Mouse (Mus musculus) limb, embryonic 13.5 days (tissue): ENCODE data around the gene Chst14. TPM values are rescaled to one million over a fixed set of nuclear protein-coding genes. Genes with fewer than 3 reads are reported as not detected.

ENCODE experiments used
- ATAC-seq: fragments of 200-750 bp; cut with Nextera tagmentation; 2 replicates; pipeline ENCODE4 v1.8.0; 2017; ENCODE audit warnings: low read depth, moderate number of reproducible peaks, moderate TSS enrichment; ENCODE audit not compliant: low FRiP score
- H3K27ac ChIP-seq: fragments of 300-500 bp; sonication (generic); 2 replicates; pipeline ENCODE4 v1.5.1; 2015; ENCODE audit warnings: inconsistent platforms, mild to moderate bottlenecking, moderate library complexity
- H3K27me3 ChIP-seq: fragments of 300-500 bp; sonication (generic); 2 replicates; pipeline ENCODE4 v1.6.1; 2015; ENCODE audit warnings: mild to moderate bottlenecking, inconsistent platforms
- H3K36me3 ChIP-seq: fragments of 300-500 bp; sonication (generic); 2 replicates; pipeline ENCODE4 v1.6.1; 2015; ENCODE audit warnings: inconsistent platforms, mild to moderate bottlenecking, moderate library complexity
- H3K4me1 ChIP-seq: fragments of 300-500 bp; sonication (generic); 2 replicates; pipeline ENCODE4 v1.6.1; 2015; ENCODE audit warnings: inconsistent platforms
- H3K4me2 ChIP-seq: fragments of 300-500 bp; sonication (generic); replicated peaks from 2 replicates; pipeline ENCODE4 v1.6.1; 2015; ENCODE audit warnings: inconsistent platforms, mild to moderate bottlenecking, moderate library complexity
- H3K4me3 ChIP-seq: fragments of 300-500 bp; sonication (generic); 2 replicates; pipeline ENCODE4 v1.5.1; 2015; ENCODE audit warnings: moderate library complexity, mild to moderate bottlenecking, inconsistent platforms
- H3K9ac ChIP-seq: fragments of 300-500 bp; sonication (generic); 2 replicates; pipeline ENCODE4 v1.6.1; 2015; ENCODE audit warnings: mild to moderate bottlenecking, inconsistent platforms
- H3K9me3 ChIP-seq: fragments of 300-500 bp; sonication (generic); 2 replicates; pipeline ENCODE4 v1.6.1; 2016; ENCODE audit warnings: inconsistent platforms
- WGBS: fragments of 180-500 bp; shearing (Covaris S2); methylation state at CpG from one replicate; pipeline ENCODE4 v1.1.7; 2015; 5-methylcytosine and 5-hydroxymethylcytosine counted together
- polyA plus RNA-seq: library from polyadenylated mRNA; unstranded; fragments of >200 nt; fragmentation: Nextera tagmentation; extraction: Ambion mirVana; gene quantifications from 2 replicates; pipeline ENCODE4 v1.2.1, GENCODE M21; 2015

The Chst14 gene
- polyA plus RNA-seq, 1 experiment from 2014 or later = 51.2 TPM

GRCm38 (mm10) chr2:118976941-118977340 lies 50.6 kb downstream of the Chst14 start:
- no peaks in the 10 kb centered on the region for H3K9me3 ChIP-seq
- WGBS = 15% methylated on average over 5 of the region's 5 CpGs
- peaks cover 15% of the 10 kb centered on the region for H3K4me1 ChIP-seq
- peaks cover 49% of the 10 kb centered on the region for H3K27me3 ChIP-seq
- peak overlapping the region; percentile 64 for H3K4me3 ChIP-seq
- H3K9ac ChIP-seq = peak overlapping the region; percentile 82
- peak overlapping the region; percentile 89 for H3K4me2 ChIP-seq
- no peak overlapping the region for H3K27ac ChIP-seq
- ATAC-seq = no peak
- no peaks in the 10 kb centered on the region for H3K36me3 ChIP-seq

GRCm38 (mm10) chr2:118978064-118978463 lies 51.8 kb downstream of the Chst14 start:
- Histone ChIP-seq H3K9ac (no peak overlapping the region), H3K9me3 (no peaks in the 10 kb centered on the region), H3K36me3 (no peaks in the 10 kb centered on the region), H3K4me1 (peaks cover 13% of the 10 kb centered on the region), H3K27me3 (peaks cover 49% of the 10 kb centered on the region), H3K27ac (no peak overlapping the region), H3K4me2 (no peak overlapping the region), H3K4me3 (no peak overlapping the region)
- no peak for ATAC-seq
- WGBS = 29% methylated on average over 6 of the region's 6 CpGs

Other genes starting within 250 kb of the Chst14 start
- 0.05 TPM in 1 of 2 replicates, not detected in the other for gene Ankrd63, start 222.5 kb upstream of the Chst14 start, polyA plus RNA-seq
- gene Plcb2, start 198.1 kb upstream of the Chst14 start, polyA plus RNA-seq = 0.28 and 0.46 TPM in 2 replicates
- 19.4 and 21.1 TPM in 2 replicates for gene Inafm2, start 180.7 kb upstream of the Chst14 start, polyA plus RNA-seq
- 0.78 and 0.85 TPM in 2 replicates for gene Ccdc9b, start 163.8 kb upstream of the Chst14 start, polyA plus RNA-seq
- not detected in 2 replicates for gene Phgr1, start 153.7 kb upstream of the Chst14 start, polyA plus RNA-seq
- 0.13 and 0.22 TPM in 2 replicates for gene Disp2, start 146.8 kb upstream of the Chst14 start, polyA plus RNA-seq
- 106 and 107 TPM in 2 replicates for gene Knstrn, start 112.5 kb upstream of the Chst14 start, polyA plus RNA-seq
- 82.6 and 95.3 TPM in 2 replicates for gene Ivd, start 64.5 kb upstream of the Chst14 start, polyA plus RNA-seq
- gene Bahd1, start 26.1 kb upstream of the Chst14 start, polyA plus RNA-seq = 3.7 and 3.8 TPM in 2 replicates
- gene Ccdc32, start 102.9 kb downstream of the Chst14 start, polyA plus RNA-seq = 22.8 and 23.1 TPM in 2 replicates
- 4.5 and 4.8 TPM in 2 replicates for gene Rpusd2, start 108.3 kb downstream of the Chst14 start, polyA plus RNA-seq
- gene Knl1, start 120.6 kb downstream of the Chst14 start, polyA plus RNA-seq = 54.7 and 56.3 TPM in 2 replicates
- 47.1 and 47.9 TPM in 2 replicates for gene Rad51, start 186.3 kb downstream of the Chst14 start, polyA plus RNA-seq
- 41.4 and 44.4 TPM in 2 replicates for gene Rmdn3, start 230.5 kb downstream of the Chst14 start, polyA plus RNA-seq
- gene Gchfr, start 241.3 kb downstream of the Chst14 start, polyA plus RNA-seq = 5.8 and 6.5 TPM in 2 replicates
- gene Gm14137, start 248.0 kb downstream of the Chst14 start, polyA plus RNA-seq = 0.47 and 0.75 TPM in 2 replicates